Mouse (Mus musculus): Measurements from ENCODE around the gene Paox.

- TF ChIP-seq CTCF (IDR thresholded peaks at IDR 0.05; ENCODE audit: control insufficient read depth, insufficient read depth, insufficient replicate concordance, low read depth, low read length) (no peak), POLR2A (IDR thresholded peaks at IDR 0.05; ENCODE audit: control insufficient read depth, low read depth, low read length) (no peak)
These were observed 7.2 kb downstream of the Paox start for GRCm38 (mm10) chr7:140122765-140123164.
